Mouse (Mus musculus) splenic B cell, adult 2 months (primary cell): ENCODE measurements around the gene Mrpl39.

Experiments used
- DNase-seq: peaks from one replicate; pipeline ENCODE4 v3.0.0-alpha.2; 2011; ENCODE audit warnings: low read depth, low spot score
- H3K27me3 ChIP-seq: 2 replicates; pipeline ENCODE4 v1.6.1; 2012; ENCODE audit warnings: mild to moderate bottlenecking, low read length, moderate library complexity, mixed read lengths; ENCODE audit not compliant: control insufficient read depth, poor library complexity, insufficient read depth, severe bottlenecking
- H3K36me3 ChIP-seq: 2 replicates; pipeline ENCODE4 v1.6.1; 2012; ENCODE audit warnings: mild to moderate bottlenecking, low read length, moderate library complexity, mixed read lengths; ENCODE audit not compliant: control insufficient read depth, poor library complexity, insufficient read depth, severe bottlenecking

The Mrpl39 gene

GRCm38 (mm10) chr16:84713926-84714325, 21.6 kb downstream of the Mrpl39 start:
- DNase-seq = peak; percentile 64
- Histone ChIP-seq H3K27me3 (no peaks in the 10 kb centered on the region), H3K36me3 (no peaks in the 10 kb centered on the region)

GRCm38 (mm10) chr16:84713156-84713555, 22.4 kb downstream of the Mrpl39 start:
- peak; percentile 64 for DNase-seq
- no peaks in the 10 kb centered on the region for H3K27me3 ChIP-seq
- H3K36me3 ChIP-seq = no peaks in the 10 kb centered on the region

- no peaks in the 10 kb centered on the region for H3K36me3 ChIP-seq
Observed at GRCm38 (mm10) chr16:84708649-84709048, 26.9 kb downstream of the Mrpl39 start.

GRCm38 (mm10) chr16:84707802-84708201, 27.7 kb downstream of the Mrpl39 start:
- H3K36me3 ChIP-seq = no peaks in the 10 kb centered on the region
- no peak for DNase-seq
- no peaks in the 10 kb centered on the region for H3K27me3 ChIP-seq

More at GRCm38 (mm10) chr16:84708649-84709048, 26.9 kb downstream of the Mrpl39 start:
- no peaks in the 10 kb centered on the region for H3K27me3 ChIP-seq
- no peak for DNase-seq

GRCm38 (mm10) chr16:84706571-84706970, 29.0 kb downstream of the Mrpl39 start:
- DNase-seq = no peak
- Histone ChIP-seq H3K36me3 (no peaks in the 10 kb centered on the region), H3K27me3 (no peaks in the 10 kb centered on the region)

GRCm38 (mm10) chr16:84705507-84705906, 30.0 kb downstream of the Mrpl39 start:
- DNase-seq = no peak
- Histone ChIP-seq H3K27me3 (no peaks in the 10 kb centered on the region), H3K36me3 (no peaks in the 10 kb centered on the region)

GRCm38 (mm10) chr16:84704661-84705240, 30.8 kb downstream of the Mrpl39 start:
- no peaks in the 10 kb centered on the region for H3K27me3 ChIP-seq
- no peaks in the 10 kb centered on the region for H3K36me3 ChIP-seq
- no peak for DNase-seq

- DNase-seq = no peak
- Histone ChIP-seq H3K27me3 (no peaks in the 10 kb centered on the region), H3K36me3 (no peaks in the 10 kb centered on the region)
Observed at GRCm38 (mm10) chr16:84703769-84704660, 31.5 kb downstream of the Mrpl39 start.

GRCm38 (mm10) chr16:84703129-84703768, 32.3 kb downstream of the Mrpl39 start:
- no peaks in the 10 kb centered on the region for H3K36me3 ChIP-seq
- H3K27me3 ChIP-seq = no peaks in the 10 kb centered on the region
- DNase-seq = peak; percentile 77

- H3K27me3 ChIP-seq = no peaks in the 10 kb centered on the region
- H3K36me3 ChIP-seq = no peaks in the 10 kb centered on the region
- DNase-seq = peak; percentile 64
Observed at GRCm38 (mm10) chr16:84702230-84703128, 33.1 kb downstream of the Mrpl39 start.

- Histone ChIP-seq H3K27me3 (no peaks in the 10 kb centered on the region), H3K36me3 (no peaks in the 10 kb centered on the region)
- DNase-seq = no peak
Observed at GRCm38 (mm10) chr16:84701041-84701440, 34.5 kb downstream of the Mrpl39 start.

GRCm38 (mm10) chr16:84698708-84699107, 36.8 kb downstream of the Mrpl39 start:
- no peak for DNase-seq
- Histone ChIP-seq H3K27me3 (no peaks in the 10 kb centered on the region), H3K36me3 (no peaks in the 10 kb centered on the region)

GRCm38 (mm10) chr16:84696178-84696577, 39.4 kb downstream of the Mrpl39 start:
- no peaks in the 10 kb centered on the region for H3K36me3 ChIP-seq
- no peak for DNase-seq

GRCm38 (mm10) chr16:84681991-84682390, 53.6 kb downstream of the Mrpl39 start:
- peak; percentile 70 for DNase-seq
- Histone ChIP-seq H3K36me3 (no peaks in the 10 kb centered on the region), H3K27me3 (no peaks in the 10 kb centered on the region)

More at GRCm38 (mm10) chr16:84696178-84696577, 39.4 kb downstream of the Mrpl39 start:
- H3K27me3 ChIP-seq = no peaks in the 10 kb centered on the region
